Mouse (Mus musculus) heart, postnatal 0 days (tissue): ENCODE data around the gene Ccdc189. TPM values are rescaled to one million over a fixed set of nuclear protein-coding genes. Genes with fewer than 3 reads are reported as not detected.
A peak's percentile ranks its signal among the peaks of the same experiment; 100 is the strongest.
"Not testable (repeated sequence)": the region's sequence is repeated elsewhere in the genome, so short reads cannot be mapped to it uniquely, and the experiment has no call there.

ENCODE experiments used
- ATAC-seq: fragments of 200-750 bp; cut with Nextera tagmentation; 2 replicates; pipeline ENCODE4 v1.8.0; 2017; ENCODE audit warnings: low read depth, moderate number of reproducible peaks, moderate library complexity; ENCODE audit not compliant: insufficient read depth
- DNase-seq: peaks from one replicate; pipeline ENCODE4 v3.0.0-alpha.2; 2016; ENCODE audit warnings: low spot score
- H3K27ac ChIP-seq: fragments of 300-500 bp; sonication (generic); 2 replicates; pipeline ENCODE4 v1.5.1; 2014; ENCODE audit warnings: low read depth, mild to moderate bottlenecking
- H3K27me3 ChIP-seq: fragments of 300-500 bp; sonication (generic); 2 replicates; pipeline ENCODE4 v1.6.1; 2014; ENCODE audit warnings: low read length, mixed read lengths; ENCODE audit not compliant: control insufficient read depth, insufficient read depth
- H3K36me3 ChIP-seq: fragments of 300-500 bp; sonication (generic); replicated peaks from 2 replicates; pipeline ENCODE4 v1.6.1; 2014; ENCODE audit warnings: low read length, mixed read lengths; ENCODE audit not compliant: control insufficient read depth, insufficient read depth
- H3K4me1 ChIP-seq: fragments of 300-500 bp; sonication (generic); 2 replicates; pipeline ENCODE4 v1.6.1; 2014; ENCODE audit warnings: antibody characterized with exemption; ENCODE audit not compliant: control insufficient read depth, insufficient read depth
- H3K4me2 ChIP-seq: fragments of 300-500 bp; sonication (generic); 2 replicates; pipeline ENCODE4 v1.6.1; 2014; ENCODE audit warnings: low read depth, mild to moderate bottlenecking, low read length, moderate library complexity
- H3K4me3 ChIP-seq: fragments of 300-500 bp; sonication (generic); 2 replicates; pipeline ENCODE4 v1.5.1; 2014; ENCODE audit warnings: low read depth, low read length
- H3K9ac ChIP-seq: fragments of 300-500 bp; sonication (generic); replicated peaks from 2 replicates; pipeline ENCODE4 v1.6.1; 2014; ENCODE audit warnings: low read depth, low read length, mixed read lengths
- H3K9me3 ChIP-seq: fragments of 300-500 bp; sonication (generic); replicated peaks from 2 replicates; pipeline ENCODE4 v1.6.1; 2016; ENCODE audit warnings: low read length; ENCODE audit not compliant: control insufficient read depth
- CTCF ChIP-seq: IDR thresholded peaks from 2 replicates; pipeline ENCODE4 v1.5.1; 2016; ENCODE audit warnings: antibody characterized with exemption, control low read depth, low read depth
- EP300 ChIP-seq: IDR thresholded peaks from 2 replicates; pipeline ENCODE4 v1.6.1; 2016; ENCODE audit warnings: antibody characterized with exemption, low read depth
- WGBS: fragments of 180-500 bp; shearing (Covaris S2); extraction: QIAGEN DNeasy Blood & Tissue Kit; methylation state at CpG from one replicate; pipeline ENCODE4 v1.1.7; 2014; 5-methylcytosine and 5-hydroxymethylcytosine counted together
- polyA plus RNA-seq: library from polyadenylated mRNA; unstranded; fragments of >200 nt; fragmentation: Nextera tagmentation; extraction: Ambion mirVana; gene quantifications from 2 replicates; pipeline ENCODE4 v1.2.1, GENCODE M21; 2015
- total RNA-seq: library from RNA; depleted of rRNA; stranded (reverse); fragments of >200 nt; gene quantifications from 2 replicates; pipeline ENCODE4 v1.2.3, GENCODE M21; 2014; ENCODE audit warnings: low replicate concordance

Gene Ccdc189
- total and polyA plus RNA-seq, 2 experiments from 2014 or later, result 15.0 to 16.0 TPM

GRCm38 (mm10) chr7:127626039-127626438 lies 37.6 kb upstream of the Ccdc189 start:
- H3K4me2 ChIP-seq, result no peak overlapping the region
- H3K9me3 ChIP-seq, result no peaks in the 10 kb centered on the region
- H3K36me3 ChIP-seq, result no peaks in the 10 kb centered on the region
- TF ChIP-seq CTCF, result no peak
- TF ChIP-seq EP300, result no peak
- no peaks in the 10 kb centered on the region for H3K4me1 ChIP-seq
- H3K9ac ChIP-seq, result no peak overlapping the region
- H3K4me3 ChIP-seq, result no peak overlapping the region
- ATAC-seq, result no peak
- no peaks in the 10 kb centered on the region for H3K27me3 ChIP-seq
- H3K27ac ChIP-seq, result no peak overlapping the region
- DNase-seq, result no peak
- 97% methylated on average over 7 of the region's 7 CpGs for WGBS

- not testable (repeated sequence) for H3K4me3 ChIP-seq, H3K27me3 ChIP-seq, ATAC-seq, H3K27ac ChIP-seq, H3K36me3 ChIP-seq, H3K4me2 ChIP-seq, H3K9ac ChIP-seq, H3K9me3 ChIP-seq, H3K4me1 ChIP-seq, DNase-seq
- 83% methylated on average over 7 of the region's 8 CpGs for WGBS
These were observed 30.0 kb upstream of the Ccdc189 start for GRCm38 (mm10) chr7:127618402-127618801.

DNA sequence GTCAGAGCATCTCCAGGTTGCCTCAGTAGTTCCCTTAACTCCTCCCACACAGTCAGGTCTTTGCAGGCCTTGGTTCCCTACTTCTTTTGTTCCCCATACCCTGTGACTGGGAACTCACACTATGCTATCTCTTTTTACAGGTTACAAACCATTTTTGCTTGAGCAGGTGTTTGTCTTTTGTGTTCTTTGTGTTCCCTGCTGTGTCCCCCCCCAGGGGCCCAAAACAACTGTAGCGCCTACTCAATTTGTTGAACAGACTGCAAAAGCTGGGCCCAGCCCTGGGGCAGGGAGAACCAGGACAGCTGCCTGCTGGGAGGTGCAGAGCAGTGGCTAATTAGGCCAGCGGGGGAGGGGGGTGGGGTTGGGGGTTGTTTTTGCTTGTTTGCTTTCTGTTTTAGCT lies 29.6 kb upstream of the Ccdc189 start:
- ATAC-seq, result no peak
- 65% methylated on average over 2 of the region's 2 CpGs for WGBS
- 0 out of 2 replicates have a peak, but pooled peaks cover under 1% of the 10 kb centered on the region for H3K36me3 ChIP-seq
- no peak for DNase-seq
- TF ChIP-seq EP300 (no peak), CTCF (no peak)
- peaks cover 9% of the 10 kb centered on the region for H3K4me1 ChIP-seq
- H3K9ac ChIP-seq, result no peak overlapping the region
- peak overlapping the region; percentile 50; the same call in 1 of the 2 replicates for H3K27ac ChIP-seq
- no peaks in the 10 kb centered on the region for H3K27me3 ChIP-seq
- H3K9me3 ChIP-seq, result no peaks in the 10 kb centered on the region
- no peak overlapping the region for H3K4me3 ChIP-seq
- H3K4me2 ChIP-seq, result no peak overlapping the region

- H3K4me2 ChIP-seq, result no peak overlapping the region
- 57% methylated on average over 1 of the region's 1 CpGs for WGBS
- no peak for TF ChIP-seq CTCF
- no peak for TF ChIP-seq EP300
- ATAC-seq, result no peak
- peak overlapping the region; percentile 0; the same call in 1 of the 2 replicates for H3K27ac ChIP-seq
- no peak overlapping the region for H3K4me3 ChIP-seq
- DNase-seq, result no peak
- H3K4me1 ChIP-seq, result peaks cover 9% of the 10 kb centered on the region
- no peak overlapping the region for H3K9ac ChIP-seq
- no peaks in the 10 kb centered on the region for H3K9me3 ChIP-seq
- H3K36me3 ChIP-seq, result peaks cover 12% of the 10 kb centered on the region
- no peaks in the 10 kb centered on the region for H3K27me3 ChIP-seq
These were observed 28.5 kb upstream of the Ccdc189 start for GRCm38 (mm10) chr7:127616881-127617280.

- Histone ChIP-seq H3K9me3 (no peaks in the 10 kb centered on the region), H3K9ac (no peak overlapping the region), H3K4me3 (no peak overlapping the region), H3K27ac (peak overlapping the region; percentile 0; the same call in 1 of the 2 replicates), H3K27me3 (no peaks in the 10 kb centered on the region), H3K4me1 (peaks cover 9% of the 10 kb centered on the region), H3K36me3 (peaks cover 17% of the 10 kb centered on the region), H3K4me2 (no peak overlapping the region)
- ATAC-seq, result no peak
- no peak for DNase-seq
- WGBS, result 65% methylated on average over 1 of the region's 1 CpGs
- TF ChIP-seq CTCF (no peak), EP300 (no peak)
These were observed 27.9 kb upstream of the Ccdc189 start for GRCm38 (mm10) chr7:127616336-127616735.

GRCm38 (mm10) chr7:127614891-127615843 lies 26.8 kb upstream of the Ccdc189 start, which contains the start of gene Zfp629:
TSS of gene Zfp629 (minus strand) at chr7:127615797.
- Histone ChIP-seq H3K9me3 (no peaks in the 10 kb centered on the region), H3K36me3 (peaks cover 29% of the 10 kb centered on the region), H3K9ac (peak within 1 kb of the TSS; percentile 96), H3K27me3 (no peaks in the 10 kb centered on the region), H3K4me2 (peak within 1 kb of the TSS; percentile 95), H3K4me1 (peaks cover 9% of the 10 kb centered on the region), H3K4me3 (peak within 1 kb of the TSS; percentile 94), H3K27ac (peak within 1 kb of the TSS; percentile 96)
- TF ChIP-seq EP300 (no peak; the same call in 1 of the 2 replicates), CTCF (no peak)
- peak; percentile 80 for DNase-seq
- ATAC-seq, result peak; percentile 88
- WGBS, result under 1% methylated on average over 45 of the region's 50 CpGs
